Mouse (Mus musculus): ENCODE results near the gene Polr1c.

The Polr1c gene

DNA sequence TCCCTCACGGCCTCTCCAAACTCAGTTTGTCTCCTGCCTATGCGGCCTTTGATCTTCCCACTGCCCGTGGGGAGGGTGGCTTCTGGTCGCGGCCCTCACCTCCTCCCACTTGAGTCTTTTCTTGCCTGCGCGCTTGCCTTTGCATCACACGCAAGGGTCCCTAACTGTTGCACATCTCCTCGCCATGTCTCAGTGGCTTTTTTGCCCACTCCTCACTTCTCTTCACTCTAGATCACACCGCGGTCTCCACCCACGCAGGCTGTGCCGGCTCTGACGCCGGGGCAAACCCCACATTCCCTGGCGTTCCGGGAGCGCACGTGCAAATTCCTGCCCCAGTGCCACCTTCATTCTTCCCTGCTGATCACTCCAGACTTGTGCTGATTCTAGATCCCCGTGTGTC lies 44.8 kb downstream of the Polr1c start:
- no peak for DNase-seq

DNA sequence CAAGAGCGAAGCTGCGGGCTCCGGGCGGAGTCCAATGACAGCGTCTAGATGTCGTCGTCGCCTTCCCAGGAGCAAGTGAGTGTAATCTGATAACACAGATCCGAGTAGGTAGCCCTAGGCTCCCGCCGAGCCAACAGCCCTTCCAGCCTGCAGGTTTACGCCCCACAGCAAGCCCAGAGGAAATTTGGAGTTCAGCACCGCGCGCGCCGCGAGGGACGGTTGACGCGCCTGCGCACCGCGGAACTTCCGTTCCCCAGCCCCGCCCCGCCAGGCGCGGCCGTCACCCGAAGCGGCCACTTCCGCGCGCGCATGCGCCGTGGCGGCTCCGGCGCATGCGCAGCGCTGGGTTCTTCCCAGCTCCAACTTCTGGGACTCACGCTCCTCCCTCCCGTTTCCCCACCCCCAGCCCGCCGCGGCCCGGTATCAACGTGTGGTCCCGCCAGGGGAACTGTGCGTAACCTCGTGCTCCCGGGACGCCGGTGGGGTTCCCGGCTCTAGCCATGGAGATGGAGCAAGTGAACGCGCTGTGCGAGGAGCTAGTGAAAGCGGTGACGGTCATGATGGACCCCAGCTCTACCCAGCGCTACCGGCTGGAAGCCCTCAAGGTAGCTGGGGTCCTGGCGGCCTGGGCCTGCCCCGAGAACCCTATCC lies 45.3 kb downstream of the Polr1c start, which contains the start of the genes Polh and Xpo5:
Polh (minus strand) TSS at position 225 of the 651 bp plus-strand sequence.
Xpo5 (plus strand) TSS at position 362 of the 651 bp plus-strand sequence.
- DNase-seq, result peak; percentile 95 to 97

DNA sequence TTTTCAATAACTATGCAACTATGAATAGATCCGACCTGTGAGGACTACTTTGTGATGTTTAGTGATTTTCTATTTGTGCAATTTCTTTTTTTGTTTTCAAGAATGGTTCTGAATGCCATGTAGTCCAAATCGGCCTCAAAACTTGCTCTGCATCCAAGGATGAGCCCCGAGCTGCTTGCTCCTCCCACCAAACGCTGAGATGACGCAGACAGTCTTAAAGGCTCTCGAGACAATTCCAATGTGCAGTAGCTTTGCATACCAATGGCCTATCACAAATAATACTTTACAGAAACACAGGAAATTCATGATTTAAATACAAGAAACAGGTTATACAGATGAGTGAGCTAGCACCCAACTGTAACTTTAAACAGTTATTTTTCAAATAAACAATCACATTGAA lies 46.7 kb downstream of the Polr1c start:
- DNase-seq, result no peak

Data from cerebellum, postnatal 25 days (tissue).